Mouse (Mus musculus) liver, embryonic 14.5 days (tissue): Measurements from ENCODE around the gene Pabpn1l.

Source experiments
- CTCF ChIP-seq: IDR thresholded peaks from 2 replicates; pipeline ENCODE4 v1.5.1; 2016; ENCODE audit warnings: antibody characterized with exemption, low read depth, control low read depth
- EP300 ChIP-seq: IDR thresholded peaks from 2 replicates; pipeline ENCODE4 v1.6.1; 2016; ENCODE audit warnings: antibody characterized with exemption, low read depth

DNA sequence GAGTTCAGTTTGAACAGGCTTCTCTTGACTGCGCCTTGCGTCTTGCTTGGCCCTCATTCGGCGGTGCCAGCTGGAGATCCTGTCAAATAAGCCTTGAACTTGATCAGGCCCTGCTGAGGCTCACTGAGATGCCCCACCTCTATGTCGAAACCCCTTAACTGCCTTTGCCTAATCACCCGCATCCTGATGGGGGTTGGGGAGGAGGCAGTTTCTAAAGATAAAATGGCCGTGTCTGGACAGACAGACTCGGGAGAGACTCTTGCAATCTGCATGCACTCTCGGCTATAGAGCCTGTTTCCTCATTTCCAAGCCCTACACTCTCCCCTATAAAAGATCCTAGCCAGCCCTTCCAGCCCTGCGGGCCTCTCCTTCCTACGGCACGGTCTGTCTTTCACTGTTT, 29.3 kb downstream of the Pabpn1l start:
- TF ChIP-seq CTCF, result no peak
- TF ChIP-seq EP300, result no peak
